Mouse (Mus musculus) mouse embryonic stem cell (cell line): ENCODE results near the gene Igfbp7.
"Not testable (repeated sequence)": the region's sequence is repeated elsewhere in the genome, so short reads cannot be mapped to it uniquely, and the experiment has no call there.

Experiments used
- in situ Hi-C, 2 experiments: fragments of 300-500 bp; cut with MboI; formaldehyde crosslinking; loops; 1 replicate in 1 of 2; 3 replicates in 1 of 2; pipeline ENCODE4 v1.14.3; 2019 to 2020; ENCODE audit warnings: low sequenced_read_pairs in 2 of 2, low pct_unique_long_range_greater_than_20kb in 1 of 2, mixed read lengths in 1 of 2; ENCODE audit not compliant: unreplicated experiment in 1 of 2

Igfbp7 gene

DNA sequence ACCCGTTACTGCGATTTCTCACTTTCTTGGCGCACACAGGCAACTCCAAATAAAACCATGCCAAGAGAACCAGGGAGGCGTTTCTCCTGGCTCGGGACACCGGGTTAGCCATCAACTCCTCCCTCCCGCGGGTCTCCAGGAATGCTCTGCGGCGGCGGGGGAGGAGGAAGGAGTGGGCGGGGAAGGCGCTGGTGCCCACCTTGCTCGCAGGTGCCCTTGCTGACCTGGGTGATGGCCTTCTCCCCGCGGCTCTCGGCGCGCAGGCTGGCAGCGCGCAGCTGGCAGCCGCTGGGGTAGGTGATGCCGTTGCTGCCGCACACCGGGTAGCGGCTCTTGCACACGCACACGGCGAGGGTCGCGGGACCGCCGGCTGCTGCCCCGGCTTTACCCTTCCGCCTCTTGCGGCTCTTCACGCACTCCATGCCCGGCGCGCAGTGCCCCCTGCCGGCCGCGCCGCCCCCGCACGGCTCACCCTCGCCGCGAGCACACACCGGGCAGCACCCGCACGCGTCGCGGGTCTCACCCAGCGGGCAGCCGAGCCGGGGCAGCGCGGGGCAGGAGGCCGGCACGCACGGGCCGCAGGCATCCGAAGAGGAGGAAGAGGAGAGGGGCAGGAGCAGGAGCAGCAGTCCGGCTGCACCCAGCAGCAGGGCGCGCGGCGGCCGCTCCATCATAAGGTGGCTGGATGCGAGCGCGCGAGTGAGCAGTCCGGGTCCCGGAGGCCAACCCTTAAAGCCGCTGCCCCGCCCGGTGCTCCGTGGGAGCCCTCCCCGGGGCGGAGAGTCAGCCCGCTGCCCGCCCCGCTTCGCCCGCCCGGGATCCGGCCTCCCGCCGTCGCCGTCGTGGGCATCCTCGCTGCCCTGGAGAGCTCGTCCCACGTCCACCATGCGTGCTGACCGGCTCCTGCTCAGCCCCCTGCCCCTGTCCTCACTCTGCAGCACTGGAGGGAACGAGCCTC is at the start of gene Igfbp7:
Gene Igfbp7, minus strand, starts transcription at position 701 of the 958 bp plus-strand sequence.
- in situ Hi-C loops, result loop anchor here in 1 of 2 experiments (10.0 kb wide), 1 partner anchor 53 kb away; no protein-coding TSS in a partner anchor

- in situ Hi-C loops, result loop anchor here (10.0 to 25.0 kb wide), 2 partner anchors 97 to 335 kb away; no protein-coding TSS in a partner anchor
These were observed 44.3 kb upstream of the Igfbp7 start for GRCm38 (mm10) chr5:77452103-77452502.

- in situ Hi-C loops, result no loop called here
These were observed 41.7 kb upstream of the Igfbp7 start for GRCm38 (mm10) chr5:77449531-77449930.

- in situ Hi-C loops, result no loop called here
These were observed 37.6 kb upstream of the Igfbp7 start for GRCm38 (mm10) chr5:77445431-77445830.

- in situ Hi-C loops, result no loop called here
These were observed 36.2 kb upstream of the Igfbp7 start for GRCm38 (mm10) chr5:77443889-77444573.

- in situ Hi-C loops, result no loop called here
These were observed 35.2 kb upstream of the Igfbp7 start for GRCm38 (mm10) chr5:77442856-77443623.

DNA sequence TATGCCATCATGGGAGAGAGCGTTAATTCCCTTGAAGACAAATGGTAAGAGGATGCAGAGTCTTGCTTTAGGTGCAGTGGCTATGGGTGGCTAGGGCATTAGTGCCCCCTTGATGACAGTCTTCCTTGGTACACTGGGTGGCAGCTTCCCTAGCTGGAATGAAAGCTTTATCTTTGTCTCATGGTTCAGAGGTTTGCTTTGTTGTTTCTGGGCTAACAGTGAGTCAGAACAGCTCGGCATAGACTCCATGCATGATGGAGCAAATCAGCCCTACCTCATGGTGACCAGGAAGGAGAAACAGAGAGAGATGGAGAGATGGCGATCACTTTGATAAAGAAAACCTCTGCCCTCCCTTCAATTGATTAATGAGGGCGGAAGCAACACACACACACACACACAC is 28.5 kb upstream of the Igfbp7 start:
- in situ Hi-C loops, result no loop called here

DNA sequence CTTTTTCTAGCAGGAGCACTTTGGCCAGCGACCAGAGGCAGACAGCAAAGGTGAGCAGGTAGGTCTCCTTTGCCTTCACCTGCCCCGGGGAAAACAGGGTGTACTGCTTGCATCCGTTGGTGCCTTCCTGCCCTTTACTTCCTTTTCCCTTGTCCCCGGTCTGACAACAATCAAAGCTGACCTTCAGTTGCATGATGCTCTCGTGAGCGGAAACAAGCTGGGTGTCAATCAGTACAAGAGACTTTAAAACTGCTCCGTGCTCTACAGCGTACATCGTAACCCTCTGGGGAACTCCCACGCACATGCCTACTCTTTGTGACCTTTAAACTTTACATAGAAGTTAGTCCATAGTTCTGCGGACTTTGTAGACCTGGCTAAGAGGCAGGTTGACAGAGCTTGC is 26.2 kb upstream of the Igfbp7 start:
- in situ Hi-C loops, result no loop called here

GRCm38 (mm10) chr5:77433561-77433960 is 25.7 kb upstream of the Igfbp7 start:
- in situ Hi-C loops, result no loop called here

DNA sequence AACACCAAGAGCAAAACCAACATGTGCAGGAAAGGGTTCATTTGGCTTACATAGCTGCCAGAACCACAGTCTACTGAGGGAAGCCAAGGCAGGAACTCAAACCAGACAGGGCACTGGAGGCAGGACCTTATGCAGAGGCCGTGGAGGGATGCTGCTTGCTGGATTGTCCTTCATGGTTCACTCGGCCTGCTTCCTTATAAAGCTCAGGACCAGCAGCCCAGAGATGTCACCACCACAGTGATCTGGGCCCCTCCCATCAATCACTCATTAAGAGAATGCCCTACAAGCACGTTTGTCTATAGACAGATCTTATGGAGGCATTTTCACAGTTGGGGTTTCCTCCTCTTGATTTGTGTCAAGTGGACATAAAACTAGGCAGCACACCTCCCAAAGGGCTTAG is 25.3 kb upstream of the Igfbp7 start:
- in situ Hi-C loops, result no loop called here

DNA sequence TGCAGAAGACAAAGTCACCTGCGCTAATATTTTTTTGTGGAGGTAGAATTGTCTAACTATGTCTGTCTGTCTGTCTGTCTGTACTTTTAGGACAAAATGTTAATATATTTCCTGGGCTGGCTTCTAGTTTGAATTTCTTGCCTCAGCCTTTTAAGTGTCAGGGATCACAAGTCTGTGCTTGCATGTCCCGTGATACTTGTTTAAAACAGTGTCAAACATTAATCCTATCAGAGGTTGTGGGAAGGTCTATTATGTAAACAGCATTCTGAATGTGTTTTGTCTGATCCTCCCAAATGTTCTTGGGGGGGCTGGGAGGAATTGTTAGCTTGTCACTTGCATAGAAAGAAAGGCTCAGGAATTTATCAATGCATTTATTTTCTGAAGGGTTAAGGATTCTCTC is 24.6 kb upstream of the Igfbp7 start:
- in situ Hi-C loops, result no loop called here

DNA sequence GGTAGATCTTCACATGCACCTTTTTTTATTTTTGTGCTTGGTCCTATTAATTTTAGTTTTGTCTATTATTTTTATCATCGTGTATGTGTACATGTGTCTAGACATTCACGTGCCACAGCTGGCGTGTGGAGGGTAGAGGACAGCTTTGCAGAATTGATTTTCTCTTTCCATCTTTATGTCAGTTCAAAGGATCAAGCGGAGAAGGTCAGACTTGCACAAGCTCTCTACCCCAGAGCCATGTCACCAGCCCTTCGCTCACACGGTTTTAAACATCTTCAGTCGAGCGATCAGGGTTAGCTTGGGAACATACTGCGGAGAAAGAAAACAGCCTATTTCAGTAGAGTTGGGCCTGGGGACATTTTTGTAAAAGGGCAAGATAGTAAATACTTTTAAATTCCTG is 23.2 kb upstream of the Igfbp7 start:
- in situ Hi-C loops, result no loop called here

DNA sequence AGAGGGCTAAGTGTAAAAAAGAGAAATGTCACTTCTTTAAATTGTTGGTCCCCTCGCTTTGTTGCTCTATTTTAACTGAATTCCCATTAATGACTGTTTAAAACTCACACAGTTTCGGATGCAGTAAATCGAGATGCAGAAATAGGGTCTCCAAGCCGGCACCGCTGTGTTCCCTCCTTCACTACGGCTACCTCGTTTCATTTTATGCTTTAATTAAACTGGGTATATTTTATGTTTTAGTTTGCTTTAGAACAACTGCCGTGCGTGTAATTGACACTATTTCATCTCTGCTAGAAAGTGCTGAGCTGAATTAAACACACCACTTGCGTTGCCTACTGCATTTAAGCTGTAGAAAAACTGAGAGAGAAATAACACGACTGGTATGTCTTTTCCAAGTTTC is 22.6 kb upstream of the Igfbp7 start:
- in situ Hi-C loops, result no loop called here

GRCm38 (mm10) chr5:77430049-77430448 is 22.2 kb upstream of the Igfbp7 start:
- in situ Hi-C loops, result no loop called here

DNA sequence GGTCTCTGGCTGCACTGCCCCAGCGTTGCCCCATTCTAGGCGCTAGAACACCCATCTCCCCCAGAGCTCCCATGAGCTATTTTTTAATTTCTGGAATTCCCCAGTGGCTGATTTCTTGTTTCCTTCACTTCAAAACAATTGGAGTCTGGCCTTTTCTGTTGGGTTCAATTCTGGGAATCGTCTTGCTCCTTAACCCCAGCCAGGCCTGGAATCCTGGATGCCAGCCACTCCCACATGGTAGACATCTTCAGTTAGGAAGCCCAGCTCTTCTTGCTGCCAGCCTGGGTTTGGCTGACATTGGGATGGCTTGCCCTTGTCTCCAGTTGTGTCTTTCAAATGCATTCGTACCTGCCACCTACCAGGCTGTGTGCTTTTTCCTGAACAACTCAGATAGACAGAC is 20.7 kb upstream of the Igfbp7 start:
- in situ Hi-C loops, result no loop called here

DNA sequence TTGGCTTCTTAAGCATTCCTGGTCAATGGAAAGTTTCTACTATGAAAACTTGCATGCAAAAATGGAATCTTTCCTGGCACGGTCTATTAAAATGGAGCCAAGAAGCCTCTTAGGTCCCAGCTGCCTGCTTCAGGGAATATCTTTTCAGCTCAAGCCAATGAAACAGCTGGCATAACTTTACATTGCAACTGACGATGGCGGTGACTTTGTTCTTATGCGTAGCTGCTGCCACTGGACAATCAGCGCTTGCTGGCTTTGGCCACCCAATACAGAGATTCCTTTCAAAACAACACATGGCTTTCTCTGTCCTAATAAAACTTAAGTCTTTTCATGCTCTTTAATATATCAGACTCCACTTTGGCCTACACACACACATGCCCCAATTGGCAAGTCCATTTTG is 20.1 kb upstream of the Igfbp7 start:
- in situ Hi-C loops, result no loop called here

DNA sequence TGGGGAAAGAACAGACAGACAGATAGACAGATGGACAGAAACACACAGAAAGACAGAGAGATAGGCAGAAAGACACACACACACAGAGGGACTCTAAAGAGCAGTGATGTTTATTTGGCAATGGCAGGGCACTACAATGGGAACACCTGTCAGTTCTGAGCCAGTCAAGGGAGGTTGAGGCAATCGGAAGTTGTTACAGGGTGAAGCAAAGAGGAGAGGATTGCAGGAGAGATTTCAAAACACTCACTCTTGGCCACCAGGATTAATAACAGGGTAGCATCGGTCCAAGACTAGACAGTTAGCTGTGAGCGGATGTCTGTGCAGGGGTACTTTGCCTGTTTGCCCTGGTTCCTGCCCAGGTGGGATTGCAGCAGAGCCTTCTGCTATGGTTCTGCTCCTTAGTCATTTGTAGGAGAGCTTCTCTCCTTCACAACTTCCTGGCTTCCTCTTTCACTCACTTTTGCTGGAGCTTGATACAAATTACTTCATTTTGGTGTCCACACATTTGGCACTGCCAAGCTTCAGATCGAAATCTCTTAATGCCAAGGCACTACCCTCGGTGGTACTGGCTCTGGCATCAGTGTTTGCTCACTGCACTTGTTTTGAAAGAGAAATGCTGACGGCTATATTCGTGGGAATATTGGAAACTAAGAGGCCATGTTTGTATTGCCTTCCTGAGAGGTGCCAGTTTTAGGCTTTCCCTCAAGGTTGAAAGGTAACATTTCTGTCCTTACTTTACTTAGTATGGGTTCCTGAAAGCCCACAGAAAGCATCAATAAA is 18.1 kb upstream of the Igfbp7 start:
- in situ Hi-C loops, result no loop called here

GRCm38 (mm10) chr5:77419537-77419936 is 11.7 kb upstream of the Igfbp7 start:
- in situ Hi-C loops, result not testable (repeated sequence)
